Mouse (Mus musculus) midbrain, embryonic 14.5 days (tissue): ENCODE data around the gene Prpf3. TPM values are rescaled to one million over a fixed set of nuclear protein-coding genes. Genes with fewer than 3 reads are reported as not detected.

Experiments used
- ATAC-seq: fragments of 200-750 bp; cut with Nextera tagmentation; 2 replicates; pipeline ENCODE4 v1.8.0; 2017; ENCODE audit warnings: moderate number of reproducible peaks, moderate library complexity; ENCODE audit not compliant: low FRiP score, low TSS enrichment
- DNase-seq: peaks from one replicate; pipeline ENCODE4 v3.0.0-alpha.2; 2015
- H3K27ac ChIP-seq: fragments of 300-500 bp; sonication (generic); replicated peaks from 2 replicates; pipeline ENCODE4 v1.5.1; 2014; ENCODE audit warnings: mild to moderate bottlenecking, low read depth, low read length, moderate library complexity
- H3K27me3 ChIP-seq: fragments of 300-500 bp; sonication (generic); 2 replicates; pipeline ENCODE4 v1.6.1; 2014; ENCODE audit warnings: low read length, control low read depth, mixed read lengths; ENCODE audit not compliant: control insufficient read depth, insufficient read depth
- H3K36me3 ChIP-seq: fragments of 300-500 bp; sonication (generic); 2 replicates; pipeline ENCODE4 v1.6.1; 2014; ENCODE audit warnings: low read length, control low read depth; ENCODE audit not compliant: control insufficient read depth, insufficient read depth
- H3K4me1 ChIP-seq: fragments of 300-500 bp; sonication (generic); 2 replicates; pipeline ENCODE4 v1.6.1; 2014; ENCODE audit warnings: mild to moderate bottlenecking, antibody characterized with exemption, low read length, control low read depth; ENCODE audit not compliant: control insufficient read depth, insufficient read depth
- H3K4me2 ChIP-seq: fragments of 300-500 bp; sonication (generic); 2 replicates; pipeline ENCODE4 v1.6.1; 2014; ENCODE audit warnings: mild to moderate bottlenecking, low read length, moderate library complexity
- H3K4me3 ChIP-seq: fragments of 300-500 bp; sonication (generic); replicated peaks from 2 replicates; pipeline ENCODE4 v1.5.1; 2014; ENCODE audit warnings: low read depth, low read length
- H3K9ac ChIP-seq: fragments of 300-500 bp; sonication (generic); replicated peaks from 2 replicates; pipeline ENCODE4 v1.6.1; 2014; ENCODE audit warnings: mild to moderate bottlenecking, low read length, moderate library complexity
- H3K9me3 ChIP-seq: fragments of 300-500 bp; sonication (generic); 2 replicates; pipeline ENCODE4 v1.6.1; 2016; ENCODE audit warnings: low read length, control low read depth, mixed read lengths; ENCODE audit not compliant: control insufficient read depth
- WGBS: fragments of 180-500 bp; shearing (Covaris S2); extraction: QIAGEN DNeasy Blood & Tissue Kit; methylation state at CpG from one replicate; pipeline ENCODE4 v1.1.7; 2014; 5-methylcytosine and 5-hydroxymethylcytosine counted together
- polyA plus RNA-seq: library from polyadenylated mRNA; unstranded; fragments of >200 nt; fragmentation: Nextera tagmentation; extraction: Ambion mirVana; gene quantifications from 2 replicates; pipeline ENCODE4 v1.2.1, GENCODE M21; 2014

The Prpf3 gene
- polyA plus RNA-seq, 1 experiment from 2014 or later, result 44.1 TPM

GRCm38 (mm10) chr3:95798756-95799155 is 56.9 kb downstream of the Prpf3 start:
- DNase-seq, result no peak
- Histone ChIP-seq H3K4me2 (no peak overlapping the region), H3K36me3 (no peaks in the 10 kb centered on the region), H3K4me1 (no peaks in the 10 kb centered on the region), H3K9ac (no peak overlapping the region), H3K4me3 (no peak overlapping the region), H3K9me3 (no peaks in the 10 kb centered on the region), H3K27me3 (no peaks in the 10 kb centered on the region), H3K27ac (no peak overlapping the region)
- WGBS, result 91% methylated on average over 4 of the region's 4 CpGs
- no peak for ATAC-seq

- ATAC-seq (no peak), DNase-seq (no peak)
- Histone ChIP-seq H3K27ac (no peak overlapping the region), H3K4me3 (no peak overlapping the region), H3K4me1 (no peaks in the 10 kb centered on the region), H3K36me3 (0 out of 2 replicates have a peak, but pooled peaks cover 2% of the 10 kb centered on the region), H3K4me2 (no peak overlapping the region), H3K9ac (no peak overlapping the region), H3K9me3 (no peaks in the 10 kb centered on the region), H3K27me3 (no peaks in the 10 kb centered on the region)
- WGBS, result 90% methylated on average over 1 of the region's 1 CpGs
These were observed 61.4 kb downstream of the Prpf3 start for GRCm38 (mm10) chr3:95794299-95794698.

DNA sequence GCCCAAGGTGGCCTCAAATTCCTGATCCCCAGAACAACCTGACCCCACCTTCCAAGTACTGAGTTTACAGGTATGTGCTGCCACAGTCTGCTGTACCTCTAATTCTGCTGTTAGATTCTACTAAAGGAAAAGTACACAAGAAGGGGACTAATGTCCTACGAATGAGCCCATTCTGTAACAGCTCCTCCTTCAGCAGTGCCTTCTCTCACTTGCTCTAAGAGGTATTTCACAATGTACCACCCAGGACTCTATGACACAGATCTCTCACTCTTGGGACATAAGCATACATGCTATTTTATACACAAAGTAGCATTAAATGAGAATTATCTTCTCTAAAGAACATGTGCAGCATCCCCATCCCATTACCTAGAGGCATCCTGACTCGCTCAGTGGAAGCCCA is 62.0 kb downstream of the Prpf3 start:
- no peak for DNase-seq

GRCm38 (mm10) chr3:95785501-95785900 is 70.2 kb downstream of the Prpf3 start:
- H3K27ac ChIP-seq, result no peak overlapping the region
- H3K27me3 ChIP-seq, result no peaks in the 10 kb centered on the region
- H3K4me1 ChIP-seq, result no peaks in the 10 kb centered on the region
- no peak overlapping the region for H3K4me3 ChIP-seq
- no peaks in the 10 kb centered on the region for H3K9me3 ChIP-seq
- DNase-seq, result no peak
- peaks cover 66% of the 10 kb centered on the region for H3K36me3 ChIP-seq
- no peak overlapping the region for H3K9ac ChIP-seq
- no peak overlapping the region for H3K4me2 ChIP-seq
- ATAC-seq, result no peak
- 95% methylated on average over 4 of the region's 4 CpGs for WGBS

More for the DNA sequence above, 62.0 kb downstream of the Prpf3 start:
- Histone ChIP-seq H3K9me3 (no peaks in the 10 kb centered on the region), H3K27me3 (no peaks in the 10 kb centered on the region), H3K4me1 (no peaks in the 10 kb centered on the region), H3K36me3 (0 out of 2 replicates have a peak, but pooled peaks cover 3% of the 10 kb centered on the region), H3K4me2 (no peak overlapping the region), H3K9ac (no peak overlapping the region), H3K27ac (no peak overlapping the region), H3K4me3 (no peak overlapping the region)
- WGBS, result 75% methylated on average over 2 of the region's 2 CpGs
- no peak for ATAC-seq

Other genes starting within 250 kb of the Prpf3 start
- gene Ensa, start 230.9 kb downstream of the Prpf3 start, polyA plus RNA-seq, result 97.0 and 103 TPM in 2 replicates
- 44.1 and 65.7 TPM in 2 replicates for gene Mcl1, start 197.1 kb downstream of the Prpf3 start, polyA plus RNA-seq
- 0.80 and 1.1 TPM in 2 replicates for gene Adamtsl4, start 168.0 kb downstream of the Prpf3 start, polyA plus RNA-seq
- 6.1 and 10.9 TPM in 2 replicates for gene Ecm1, start 116.3 kb downstream of the Prpf3 start, polyA plus RNA-seq
- 41.6 and 52.3 TPM in 2 replicates for gene Tars2, start 95.7 kb downstream of the Prpf3 start, polyA plus RNA-seq
- 21.7 and 22.3 TPM in 2 replicates for gene Rprd2, start 37.0 kb downstream of the Prpf3 start, polyA plus RNA-seq
- 271 and 314 TPM in 2 replicates for gene Mrps21, start 15.6 kb upstream of the Prpf3 start, polyA plus RNA-seq
- gene Ciart, start 26.4 kb upstream of the Prpf3 start, polyA plus RNA-seq, result 3.1 and 3.9 TPM in 2 replicates
- 11.1 and 14.9 TPM in 2 replicates for gene BC028528, start 36.1 kb upstream of the Prpf3 start, polyA plus RNA-seq
- gene Aph1a, start 38.1 kb upstream of the Prpf3 start, polyA plus RNA-seq, result 34.7 and 68.9 TPM in 2 replicates
- gene Car14, start 48.8 kb upstream of the Prpf3 start, polyA plus RNA-seq, result 2.1 and 8.6 TPM in 2 replicates
- gene Anp32e, start 73.4 kb upstream of the Prpf3 start, polyA plus RNA-seq, result 45.4 and 50.1 TPM in 2 replicates
- gene Plekho1, start 140.1 kb upstream of the Prpf3 start, polyA plus RNA-seq, result 63.5 and 70.6 TPM in 2 replicates
- gene Vps45, start 202.6 kb upstream of the Prpf3 start, polyA plus RNA-seq, result 46.4 and 54.6 TPM in 2 replicates
- 5.3 and 6.1 TPM in 2 replicates for gene Otud7b, start 248.6 kb upstream of the Prpf3 start, polyA plus RNA-seq